Mouse (Mus musculus) limb, embryonic 13.5 days (tissue): ENCODE results near the gene Fosl2. TPM values are rescaled to one million over a fixed set of nuclear protein-coding genes. Genes with fewer than 3 reads are reported as not detected.

ENCODE experiments used
- ATAC-seq: fragments of 200-750 bp; cut with Nextera tagmentation; 2 replicates; pipeline ENCODE4 v1.8.0; 2017; ENCODE audit warnings: low read depth, moderate number of reproducible peaks, moderate TSS enrichment; ENCODE audit not compliant: low FRiP score
- H3K27ac ChIP-seq: fragments of 300-500 bp; sonication (generic); 2 replicates; pipeline ENCODE4 v1.5.1; 2015; ENCODE audit warnings: inconsistent platforms, mild to moderate bottlenecking, moderate library complexity
- H3K27me3 ChIP-seq: fragments of 300-500 bp; sonication (generic); 2 replicates; pipeline ENCODE4 v1.6.1; 2015; ENCODE audit warnings: mild to moderate bottlenecking, inconsistent platforms
- H3K36me3 ChIP-seq: fragments of 300-500 bp; sonication (generic); 2 replicates; pipeline ENCODE4 v1.6.1; 2015; ENCODE audit warnings: inconsistent platforms, mild to moderate bottlenecking, moderate library complexity
- H3K4me1 ChIP-seq: fragments of 300-500 bp; sonication (generic); 2 replicates; pipeline ENCODE4 v1.6.1; 2015; ENCODE audit warnings: inconsistent platforms
- H3K4me2 ChIP-seq: fragments of 300-500 bp; sonication (generic); replicated peaks from 2 replicates; pipeline ENCODE4 v1.6.1; 2015; ENCODE audit warnings: inconsistent platforms, mild to moderate bottlenecking, moderate library complexity
- H3K4me3 ChIP-seq: fragments of 300-500 bp; sonication (generic); 2 replicates; pipeline ENCODE4 v1.5.1; 2015; ENCODE audit warnings: moderate library complexity, mild to moderate bottlenecking, inconsistent platforms
- H3K9ac ChIP-seq: fragments of 300-500 bp; sonication (generic); 2 replicates; pipeline ENCODE4 v1.6.1; 2015; ENCODE audit warnings: mild to moderate bottlenecking, inconsistent platforms
- H3K9me3 ChIP-seq: fragments of 300-500 bp; sonication (generic); 2 replicates; pipeline ENCODE4 v1.6.1; 2016; ENCODE audit warnings: inconsistent platforms
- WGBS: fragments of 180-500 bp; shearing (Covaris S2); methylation state at CpG from one replicate; pipeline ENCODE4 v1.1.7; 2015; 5-methylcytosine and 5-hydroxymethylcytosine counted together
- polyA plus RNA-seq: library from polyadenylated mRNA; unstranded; fragments of >200 nt; fragmentation: Nextera tagmentation; extraction: Ambion mirVana; gene quantifications from 2 replicates; pipeline ENCODE4 v1.2.1, GENCODE M21; 2015

Gene Fosl2
- polyA plus RNA-seq, 1 experiment from 2014 or later = 2.5 TPM

DNA sequence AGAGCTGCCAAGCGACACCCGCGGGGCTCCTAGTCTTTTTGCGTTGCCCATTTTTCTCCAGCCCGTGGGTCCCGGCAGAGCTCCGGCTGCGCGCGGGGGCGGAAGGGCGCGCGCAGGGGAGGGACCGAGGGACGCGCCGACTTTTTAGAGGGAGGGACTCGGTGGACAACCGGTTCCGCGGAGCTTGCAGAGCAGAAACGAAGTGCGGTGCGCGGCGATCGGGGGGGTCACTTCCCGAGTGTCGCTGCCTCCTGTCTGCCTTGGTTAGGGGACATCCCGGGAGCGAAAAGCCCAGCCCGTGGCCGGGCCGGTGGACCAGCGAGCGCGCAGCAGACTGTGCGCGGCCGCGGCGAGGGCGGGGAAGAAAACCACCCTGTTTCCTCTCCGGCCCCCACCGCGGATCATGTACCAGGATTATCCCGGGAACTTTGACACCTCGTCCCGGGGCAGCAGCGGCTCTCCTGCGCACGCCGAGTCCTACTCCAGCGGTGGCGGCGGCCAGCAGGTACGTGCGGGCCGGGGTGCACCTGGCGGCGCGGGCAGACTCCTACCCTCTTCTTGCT lies 781 bp downstream of the Fosl2 start:
- Histone ChIP-seq H3K4me3 (peak overlapping the region; percentile 70), H3K4me1 (peaks cover 47% of the 10 kb centered on the region), H3K9ac (peak overlapping the region; percentile 80), H3K27ac (peak overlapping the region; percentile 93), H3K4me2 (peak overlapping the region; percentile 83), H3K9me3 (no peaks in the 10 kb centered on the region), H3K36me3 (no peaks in the 10 kb centered on the region), H3K27me3 (peaks cover 28% of the 10 kb centered on the region)
- no peak for ATAC-seq
- WGBS = under 1% methylated on average over 63 of the region's 63 CpGs

DNA sequence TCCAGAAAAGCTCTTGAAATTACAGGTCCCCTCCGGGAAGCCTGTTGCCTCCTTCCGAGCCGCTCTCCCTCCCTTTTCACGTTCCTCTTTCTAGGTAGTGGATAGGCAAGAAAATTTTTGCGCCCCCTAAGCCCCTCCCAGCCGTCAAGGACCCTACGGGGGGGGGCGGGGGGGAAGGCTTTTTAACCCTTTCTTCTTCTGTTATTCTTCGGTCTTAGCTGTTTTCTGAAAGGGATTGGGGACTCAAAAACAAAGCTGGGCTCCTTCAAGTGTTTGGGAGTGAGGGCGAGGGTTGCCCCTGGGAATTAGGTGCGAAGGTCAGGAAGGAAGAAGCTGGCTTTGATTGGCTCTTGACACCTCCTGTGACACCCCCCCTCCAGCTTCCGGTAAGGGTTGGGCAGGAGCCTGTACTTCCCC lies 1.5 kb downstream of the Fosl2 start:
- Histone ChIP-seq H3K27me3 (peaks cover 20% of the 10 kb centered on the region), H3K4me2 (peak overlapping the region; percentile 83), H3K9ac (peak overlapping the region; percentile 80), H3K36me3 (no peaks in the 10 kb centered on the region), H3K9me3 (no peaks in the 10 kb centered on the region), H3K4me1 (peaks cover 46% of the 10 kb centered on the region), H3K4me3 (peak overlapping the region; percentile 70), H3K27ac (no peak overlapping the region)
- no peak for ATAC-seq
- WGBS = 2% methylated on average over 12 of the region's 12 CpGs

DNA sequence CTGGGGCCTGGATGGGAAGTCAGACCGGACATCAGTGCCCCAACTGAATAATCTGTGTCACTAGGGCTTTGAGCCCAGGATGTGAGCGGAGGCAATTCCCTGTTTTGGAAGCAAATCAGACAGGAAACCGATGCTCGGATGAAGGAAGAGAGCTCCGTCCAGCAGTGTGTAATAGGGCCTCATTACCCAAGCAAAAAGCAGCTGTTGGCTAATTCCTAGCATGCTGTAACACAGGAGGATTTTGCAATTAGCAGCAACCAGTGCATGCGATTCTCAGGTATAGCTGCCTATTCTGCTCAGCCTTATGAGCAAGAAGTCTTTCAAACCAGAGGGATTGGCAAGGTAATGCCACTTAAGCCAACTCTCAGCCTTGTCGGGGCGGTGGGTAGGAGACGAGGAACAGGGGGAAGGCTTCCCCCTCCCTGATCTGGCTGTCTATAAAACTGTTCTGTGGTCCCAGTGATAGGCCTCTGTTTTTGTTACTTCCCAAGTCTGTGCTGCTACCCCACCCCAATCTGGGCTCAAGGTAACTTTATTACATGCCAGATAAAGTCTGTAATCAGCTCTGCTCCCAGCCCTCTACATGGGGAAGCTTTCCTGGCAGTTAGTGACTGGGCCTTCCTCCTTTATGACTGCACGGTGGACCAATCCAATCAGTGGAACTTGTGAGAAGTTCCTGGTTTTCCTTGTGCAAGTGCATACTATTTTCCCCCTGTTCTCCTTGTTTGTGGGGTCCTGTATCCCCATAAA lies 3.0 kb downstream of the Fosl2 start:
- peaks cover 17% of the 10 kb centered on the region for H3K27me3 ChIP-seq
- H3K9ac ChIP-seq = peak overlapping the region; percentile 80
- ATAC-seq = no peak
- H3K9me3 ChIP-seq = no peaks in the 10 kb centered on the region
- peaks cover 46% of the 10 kb centered on the region for H3K4me1 ChIP-seq
- H3K27ac ChIP-seq = no peak overlapping the region
- H3K4me3 ChIP-seq = peak overlapping the region; percentile 70
- WGBS = 25% methylated on average over 10 of the region's 10 CpGs
- peak overlapping the region; percentile 83 for H3K4me2 ChIP-seq
- H3K36me3 ChIP-seq = no peaks in the 10 kb centered on the region

DNA sequence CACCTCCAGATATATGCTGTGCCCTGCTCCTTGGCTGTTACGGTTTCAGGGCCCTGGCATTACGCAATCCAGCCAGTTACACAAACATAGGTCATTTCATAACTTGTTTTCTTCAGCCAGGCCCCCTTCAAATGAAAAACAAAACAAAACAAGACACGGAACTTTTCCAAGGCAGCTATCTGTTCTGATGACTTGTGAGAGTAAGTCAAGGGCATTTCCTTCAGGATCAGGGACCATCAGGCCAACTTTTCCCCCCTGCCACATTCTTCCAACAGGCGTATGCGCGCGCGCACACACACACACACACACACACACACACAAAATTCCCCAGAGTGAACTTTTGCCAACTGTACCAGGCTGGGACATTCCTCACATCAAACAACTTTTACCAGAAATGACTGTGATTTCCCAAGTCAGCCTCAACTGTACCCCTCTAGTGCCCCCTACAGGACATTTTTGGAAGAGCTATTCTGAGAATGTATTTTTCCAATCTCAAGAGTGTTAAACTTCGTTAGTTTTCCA lies 4.0 kb downstream of the Fosl2 start:
- no peak for ATAC-seq
- 40% methylated on average over 9 of the region's 9 CpGs for WGBS
- peaks cover 36% of the 10 kb centered on the region for H3K4me1 ChIP-seq
- peak overlapping the region; percentile 70 for H3K4me3 ChIP-seq
- H3K9ac ChIP-seq = no peak overlapping the region
- H3K27ac ChIP-seq = no peak overlapping the region
- H3K9me3 ChIP-seq = no peaks in the 10 kb centered on the region
- peak overlapping the region; percentile 83 for H3K4me2 ChIP-seq
- H3K36me3 ChIP-seq = no peaks in the 10 kb centered on the region
- peaks cover 13% of the 10 kb centered on the region for H3K27me3 ChIP-seq

DNA sequence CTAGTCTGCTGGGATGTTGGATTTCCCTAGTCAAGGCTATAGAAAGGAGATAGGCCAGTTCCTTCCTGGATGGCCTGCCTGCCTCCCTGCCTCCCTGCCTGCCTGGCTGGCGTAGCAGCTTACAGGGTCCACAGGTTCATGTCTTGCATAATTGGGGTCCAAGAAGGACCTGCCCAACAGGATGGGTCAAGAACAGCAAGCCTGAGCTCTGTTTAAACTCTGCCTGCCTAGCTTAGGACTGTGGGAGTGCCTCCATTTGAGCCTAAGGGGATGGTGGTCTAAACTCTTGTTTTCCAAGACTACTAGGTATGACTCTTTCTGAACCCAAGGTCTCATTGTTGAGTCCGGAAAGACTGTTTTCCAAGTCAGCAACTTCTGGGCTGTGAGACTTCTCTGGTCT lies 6.3 kb downstream of the Fosl2 start:
- H3K4me3 ChIP-seq = no peak overlapping the region
- H3K9me3 ChIP-seq = no peaks in the 10 kb centered on the region
- ATAC-seq = no peak
- no peak overlapping the region for H3K4me2 ChIP-seq
- H3K27ac ChIP-seq = no peak overlapping the region
- 89% methylated on average over 2 of the region's 2 CpGs for WGBS
- 0 out of 2 replicates have a peak overlapping the region, but pooled peaks have one; percentile 9 for H3K9ac ChIP-seq
- H3K36me3 ChIP-seq = peaks cover 2% of the 10 kb centered on the region; the same call in 1 of the 2 replicates
- peaks cover 13% of the 10 kb centered on the region for H3K27me3 ChIP-seq
- H3K4me1 ChIP-seq = peaks cover 34% of the 10 kb centered on the region

DNA sequence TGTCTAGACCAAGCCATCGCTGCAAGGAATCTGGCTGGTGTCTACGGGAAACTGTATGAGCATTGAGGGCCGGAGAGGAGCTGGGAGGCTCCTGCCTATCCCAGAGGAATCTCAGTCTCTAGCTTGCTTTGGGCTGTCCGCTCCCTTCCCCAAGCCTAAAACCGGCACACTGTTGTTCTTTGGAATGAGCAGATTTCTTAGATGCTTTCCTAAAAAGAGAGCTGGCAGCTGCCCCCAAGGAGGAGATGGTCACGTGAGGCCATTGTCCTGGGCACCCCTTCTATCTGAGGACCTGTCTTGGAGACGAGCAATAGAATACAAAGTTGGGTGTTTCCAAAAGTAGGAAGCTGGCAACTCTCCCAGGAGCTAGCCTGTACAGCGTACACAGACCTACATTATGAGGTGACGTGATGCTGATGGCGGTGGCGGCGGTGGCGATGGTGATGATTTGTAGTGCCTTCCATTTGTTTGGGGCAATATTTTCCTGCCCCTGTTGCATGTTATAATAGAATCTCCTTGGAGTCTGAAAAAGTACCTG lies 7.9 kb downstream of the Fosl2 start:
- H3K36me3 ChIP-seq = peaks cover 18% of the 10 kb centered on the region
- H3K4me3 ChIP-seq = no peak overlapping the region
- no peak overlapping the region for H3K27ac ChIP-seq
- H3K4me1 ChIP-seq = peaks cover 18% of the 10 kb centered on the region
- H3K9ac ChIP-seq = no peak overlapping the region
- no peak overlapping the region for H3K4me2 ChIP-seq
- no peaks in the 10 kb centered on the region; the same call in 1 of the 2 replicates for H3K27me3 ChIP-seq
- 66% methylated on average over 13 of the region's 13 CpGs for WGBS
- ATAC-seq = no peak
- no peaks in the 10 kb centered on the region for H3K9me3 ChIP-seq

DNA sequence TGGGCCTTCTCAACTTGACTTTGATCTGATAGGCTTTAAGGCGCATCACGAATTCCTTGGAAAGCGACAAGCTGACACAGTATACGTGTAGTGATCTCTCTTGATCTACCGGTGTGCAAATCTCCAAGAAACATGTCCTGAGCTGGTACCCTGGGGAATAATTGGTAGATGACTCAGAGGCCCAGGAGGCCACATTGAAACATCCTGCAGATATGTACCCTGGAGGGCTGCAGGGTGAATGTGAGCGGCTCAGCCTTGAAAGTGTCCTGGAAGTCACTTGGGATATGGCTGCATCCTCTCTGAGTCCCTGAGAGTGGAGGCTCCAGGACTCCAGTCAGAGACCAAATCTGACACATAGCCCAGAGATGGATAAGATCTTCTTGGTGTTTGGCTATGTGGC lies 10.7 kb downstream of the Fosl2 start:
- Histone ChIP-seq H3K4me1 (peaks cover 6% of the 10 kb centered on the region; the same call in 1 of the 2 replicates), H3K4me3 (no peak overlapping the region), H3K36me3 (peaks cover 20% of the 10 kb centered on the region), H3K9ac (no peak overlapping the region), H3K9me3 (no peaks in the 10 kb centered on the region), H3K4me2 (no peak overlapping the region), H3K27ac (no peak overlapping the region), H3K27me3 (no peaks in the 10 kb centered on the region)
- no peak for ATAC-seq
- 88% methylated on average over 6 of the region's 6 CpGs for WGBS

DNA sequence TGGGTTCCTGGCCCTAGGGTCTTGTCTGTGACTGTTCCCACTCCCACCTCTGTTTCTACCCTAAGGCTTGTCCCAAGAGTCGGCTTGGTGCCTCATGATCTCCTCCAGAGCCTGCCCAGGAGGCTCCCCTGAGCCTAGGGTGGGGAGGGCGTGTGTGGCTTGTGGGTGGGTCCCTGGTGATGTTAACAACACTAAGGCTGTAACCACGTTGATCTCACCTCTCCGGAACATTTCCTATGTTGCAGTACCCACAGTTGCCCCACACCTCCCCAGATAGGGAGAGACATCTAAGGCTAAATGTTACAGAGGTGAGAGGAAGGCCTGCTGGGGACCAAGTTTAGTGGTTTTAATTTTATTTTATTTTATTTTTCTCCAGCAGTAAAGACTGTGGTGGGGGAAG lies 13.0 kb downstream of the Fosl2 start:
- Histone ChIP-seq H3K4me2 (no peak overlapping the region), H3K27ac (no peak overlapping the region), H3K9ac (no peak overlapping the region), H3K9me3 (no peaks in the 10 kb centered on the region), H3K4me3 (no peak overlapping the region), H3K4me1 (peaks cover 8% of the 10 kb centered on the region), H3K36me3 (peaks cover 32% of the 10 kb centered on the region), H3K27me3 (peaks cover 15% of the 10 kb centered on the region)
- WGBS = 62% methylated on average over 4 of the region's 4 CpGs
- ATAC-seq = no peak

DNA sequence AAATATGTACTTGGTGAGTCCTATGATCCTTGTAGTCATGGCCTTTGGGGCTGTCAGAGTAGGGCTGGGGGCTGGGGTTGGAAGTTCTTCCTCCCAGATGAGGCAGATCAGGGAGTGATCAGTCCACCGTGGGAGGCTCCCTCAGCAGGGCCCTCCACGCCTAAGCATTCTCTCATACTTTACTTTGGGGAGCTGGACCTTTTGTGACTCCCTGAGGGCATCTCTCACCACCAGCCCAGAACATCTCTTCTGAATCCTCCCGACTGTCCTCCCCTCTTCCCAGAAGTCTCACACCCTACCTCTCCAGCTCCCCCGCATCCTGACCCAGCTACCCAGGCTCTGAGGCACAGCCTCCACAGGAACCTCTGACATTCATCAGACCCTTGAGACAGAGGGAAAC lies 15.6 kb downstream of the Fosl2 start:
- Histone ChIP-seq H3K27me3 (peaks cover 15% of the 10 kb centered on the region), H3K9ac (no peak overlapping the region), H3K4me3 (no peak overlapping the region), H3K9me3 (no peaks in the 10 kb centered on the region), H3K36me3 (peaks cover 39% of the 10 kb centered on the region), H3K4me2 (no peak overlapping the region), H3K27ac (no peak overlapping the region), H3K4me1 (peaks cover 8% of the 10 kb centered on the region)
- ATAC-seq = no peak
- WGBS = 55% methylated on average over 4 of the region's 4 CpGs

DNA sequence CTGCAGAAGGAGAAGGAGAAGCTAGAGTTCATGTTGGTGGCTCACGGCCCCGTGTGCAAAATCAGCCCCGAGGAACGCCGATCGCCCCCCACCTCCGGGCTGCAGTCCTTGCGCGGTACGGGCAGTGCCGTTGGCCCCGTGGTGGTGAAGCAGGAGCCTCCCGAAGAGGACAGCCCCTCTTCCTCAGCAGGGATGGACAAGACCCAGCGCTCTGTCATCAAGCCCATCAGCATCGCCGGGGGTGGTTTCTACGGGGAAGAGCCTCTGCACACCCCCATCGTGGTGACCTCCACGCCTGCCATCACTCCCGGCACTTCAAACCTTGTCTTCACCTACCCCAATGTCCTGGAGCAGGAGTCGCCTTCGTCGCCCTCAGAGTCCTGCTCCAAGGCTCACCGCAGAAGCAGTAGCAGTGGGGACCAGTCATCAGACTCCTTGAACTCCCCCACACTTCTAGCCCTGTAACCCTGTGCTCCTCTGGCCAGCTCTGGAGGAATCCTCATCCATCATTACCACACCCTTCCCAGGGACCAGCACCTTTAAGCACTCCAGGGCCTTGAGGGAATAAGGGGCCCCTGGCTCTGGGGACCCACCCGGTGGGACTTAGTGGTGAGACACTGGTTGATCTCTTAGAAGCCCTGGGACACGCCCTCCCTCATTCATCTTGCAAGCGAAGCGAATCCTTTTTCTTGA lies 17.3 kb downstream of the Fosl2 start:
- H3K4me2 ChIP-seq = peak overlapping the region; percentile 25; the same call in 1 of the 2 replicates
- H3K9me3 ChIP-seq = no peaks in the 10 kb centered on the region
- 63% methylated on average over 28 of the region's 28 CpGs for WGBS
- peaks cover 15% of the 10 kb centered on the region for H3K27me3 ChIP-seq
- no peak overlapping the region for H3K9ac ChIP-seq
- no peak overlapping the region for H3K27ac ChIP-seq
- H3K36me3 ChIP-seq = peaks cover 27% of the 10 kb centered on the region
- peaks cover 13% of the 10 kb centered on the region for H3K4me1 ChIP-seq
- no peak for ATAC-seq
- H3K4me3 ChIP-seq = no peak overlapping the region

DNA sequence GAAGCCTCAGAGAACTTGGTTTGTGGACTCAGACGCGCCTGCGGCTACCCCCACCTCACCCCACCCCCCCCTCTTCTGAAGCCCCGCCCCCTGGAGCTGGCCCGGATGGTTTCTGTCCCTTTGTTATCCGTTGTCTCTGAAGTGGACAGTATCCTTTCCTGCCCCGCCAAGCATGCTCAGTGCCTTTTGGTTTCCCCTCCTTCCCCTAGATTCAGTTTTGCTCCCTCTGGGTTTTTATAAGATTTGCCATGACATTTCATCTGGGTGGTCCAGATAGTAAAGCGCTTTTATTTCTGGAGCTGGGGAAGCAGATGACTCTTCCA lies 17.8 kb downstream of the Fosl2 start:
- Histone ChIP-seq H3K9ac (no peak overlapping the region), H3K4me2 (peak overlapping the region; percentile 25; the same call in 1 of the 2 replicates), H3K4me1 (peaks cover 13% of the 10 kb centered on the region), H3K27me3 (peaks cover 15% of the 10 kb centered on the region), H3K36me3 (peaks cover 22% of the 10 kb centered on the region), H3K9me3 (no peaks in the 10 kb centered on the region), H3K4me3 (no peak overlapping the region), H3K27ac (no peak overlapping the region)
- ATAC-seq = no peak
- WGBS = 35% methylated on average over 8 of the region's 8 CpGs
